Mouse (Mus musculus): ENCODE data around the gene Lamb1.

Lamb1 gene

DNA sequence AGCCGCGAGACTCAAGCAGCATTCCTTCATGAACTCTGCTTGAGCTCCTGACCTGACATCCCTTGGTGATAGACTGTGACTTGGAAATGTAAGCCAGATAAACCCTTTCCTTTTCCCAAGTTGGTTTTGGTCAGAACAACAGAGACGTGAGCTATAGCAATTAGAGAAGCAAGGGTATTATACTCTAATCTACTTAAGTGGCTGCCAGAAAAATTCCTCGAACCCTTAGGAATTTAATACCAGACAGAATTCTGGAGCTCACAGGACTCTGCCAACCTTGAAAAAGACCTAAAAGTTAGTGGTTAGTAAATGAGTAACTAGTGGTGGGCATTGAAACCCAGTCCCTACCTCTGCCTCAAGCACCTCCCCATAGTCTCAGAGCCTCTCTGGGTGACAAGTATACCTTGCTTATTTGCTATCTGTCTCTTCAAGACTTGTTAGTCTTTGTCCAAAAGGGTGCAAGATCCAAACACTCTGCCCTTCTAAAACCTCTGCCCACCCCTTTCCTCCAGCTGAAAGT is 18.6 kb downstream of the Lamb1 start:
- DNase-seq (ENCODE audit: low spot score), result no peak

GRCm38 (mm10) chr12:31289046-31289445 is 24.0 kb downstream of the Lamb1 start:
- DNase-seq (ENCODE audit: low spot score), result no peak

- DNase-seq (ENCODE audit: low spot score), result no peak
These were observed 25.9 kb downstream of the Lamb1 start for GRCm38 (mm10) chr12:31290951-31291350.

DNA sequence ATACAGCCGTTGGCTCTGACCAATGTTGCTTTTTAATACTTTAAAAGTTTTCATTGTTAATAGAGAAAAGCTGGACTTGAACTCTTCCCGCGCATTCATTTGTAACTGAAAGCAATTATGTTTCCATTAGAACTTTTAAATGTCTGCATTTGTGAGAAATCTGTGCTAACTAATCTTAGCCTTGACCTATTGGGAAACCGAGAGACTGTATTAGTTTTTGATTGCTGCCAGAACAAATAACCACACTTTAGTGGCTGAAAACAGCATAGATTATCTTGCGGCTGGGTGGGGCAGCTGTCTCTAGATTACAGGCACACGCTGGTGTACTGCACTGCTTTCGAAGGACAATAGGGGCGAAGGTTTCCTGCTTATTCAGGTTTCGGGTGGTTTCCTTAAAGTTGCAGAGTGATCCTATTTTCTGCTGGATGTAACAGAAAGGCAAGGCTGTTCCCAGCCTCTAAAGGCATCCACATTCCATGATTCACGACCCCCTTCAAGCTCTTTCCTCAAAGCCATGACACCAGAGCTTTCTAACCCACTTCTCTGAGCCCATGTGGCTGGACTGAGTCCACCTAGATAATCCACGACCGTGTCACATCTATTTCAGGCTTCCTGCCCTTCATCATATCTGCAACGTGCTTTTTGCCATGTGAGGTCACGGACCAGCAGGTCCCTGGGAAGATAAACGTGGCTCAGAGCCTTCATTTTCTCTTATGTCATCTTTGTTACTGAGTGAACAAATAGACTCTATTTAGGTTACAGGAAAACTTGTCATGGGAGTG is 28.5 kb downstream of the Lamb1 start:
- DNase-seq (ENCODE audit: low spot score), result no peak

DNA sequence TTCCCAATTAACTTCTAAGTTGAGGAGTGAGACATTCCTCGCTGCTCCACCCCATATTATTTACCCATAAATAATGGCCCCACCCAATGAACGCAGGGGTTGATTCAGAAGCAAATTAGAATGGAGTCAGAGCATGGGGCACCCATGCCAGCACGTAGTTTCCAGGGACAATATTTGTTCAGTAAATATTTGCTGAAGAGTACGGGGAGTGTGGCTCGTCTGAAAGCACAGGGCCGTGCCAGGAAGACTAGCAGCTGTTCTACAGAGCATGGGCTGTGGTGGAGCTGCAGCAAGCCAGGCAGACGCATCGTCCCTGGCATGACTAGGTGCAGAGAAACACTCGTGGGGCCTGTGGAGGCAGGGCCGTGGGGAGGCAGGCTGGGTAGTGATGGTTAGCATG is 29.5 kb downstream of the Lamb1 start:
- no peak for DNase-seq (ENCODE audit: low spot score)

DNA sequence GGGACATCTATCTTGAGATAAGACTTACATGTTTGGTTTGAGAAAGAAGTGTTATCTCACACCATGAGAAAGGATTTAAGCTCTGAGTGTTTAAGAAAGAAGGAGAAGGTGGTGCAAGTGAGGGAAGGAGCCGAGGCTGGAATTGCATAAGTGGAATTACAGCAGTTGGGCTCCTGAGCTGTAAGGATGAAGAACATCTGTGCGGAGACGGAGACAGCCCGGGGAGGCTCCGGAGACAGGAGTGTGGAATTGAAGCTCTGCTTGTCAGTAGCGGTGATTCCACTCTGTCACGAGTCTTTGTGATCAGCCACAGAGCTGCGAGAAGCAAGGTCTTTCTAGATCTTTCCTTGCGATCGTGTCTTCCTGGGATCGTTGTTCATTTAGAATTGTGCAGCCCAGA is 30.0 kb downstream of the Lamb1 start:
- no peak for DNase-seq (ENCODE audit: low spot score)

- no peak for DNase-seq (ENCODE audit: low spot score)
These were observed 30.5 kb downstream of the Lamb1 start for GRCm38 (mm10) chr12:31295505-31295904.

DNA sequence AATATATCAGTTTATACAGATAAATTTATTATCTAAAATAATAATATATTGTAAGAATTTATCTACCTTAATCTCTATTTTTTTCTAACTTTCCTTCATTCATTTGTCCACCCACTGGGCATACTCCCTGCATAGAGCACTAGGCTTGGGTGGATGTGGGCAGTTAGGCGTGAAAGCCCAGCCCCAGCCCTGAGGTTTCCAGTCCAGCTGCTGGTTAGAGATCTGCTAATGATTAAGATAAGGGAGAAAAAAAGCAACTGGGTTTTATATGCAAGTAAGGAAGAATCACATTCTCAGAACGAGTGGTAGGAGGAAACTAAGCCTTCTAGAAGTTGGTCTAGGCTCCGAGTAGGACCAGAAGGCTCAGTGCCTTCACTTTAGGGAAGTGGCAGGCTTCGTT is 31.1 kb downstream of the Lamb1 start:
- DNase-seq (ENCODE audit: low spot score), result no peak

DNA sequence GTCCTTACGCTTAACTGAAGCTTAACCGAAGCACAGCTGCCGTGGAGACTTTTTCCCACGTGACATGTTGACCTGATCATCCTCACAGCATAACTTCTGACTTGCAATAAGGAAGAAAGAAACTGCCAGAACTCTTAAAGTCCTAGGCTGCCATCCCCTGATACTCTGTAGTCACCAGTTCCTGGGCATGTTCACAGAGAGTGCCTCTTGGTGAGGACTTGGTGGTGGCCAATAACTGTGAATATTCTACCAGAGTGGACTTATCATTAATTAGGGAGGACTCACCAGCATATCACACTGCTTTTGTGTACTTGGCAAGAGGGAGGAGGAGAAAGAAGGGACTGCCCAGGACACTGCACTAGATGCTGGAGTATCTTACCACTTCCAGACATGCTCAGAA is 33.1 kb downstream of the Lamb1 start:
- DNase-seq (ENCODE audit: low spot score), result no peak

GRCm38 (mm10) chr12:31298530-31298929 is 33.5 kb downstream of the Lamb1 start:
- DNase-seq (ENCODE audit: low spot score), result no peak

GRCm38 (mm10) chr12:31299126-31299525 is 34.1 kb downstream of the Lamb1 start:
- no peak for DNase-seq (ENCODE audit: low spot score)

- DNase-seq (ENCODE audit: low spot score), result no peak
These were observed 34.7 kb downstream of the Lamb1 start for GRCm38 (mm10) chr12:31299676-31300197.

DNA sequence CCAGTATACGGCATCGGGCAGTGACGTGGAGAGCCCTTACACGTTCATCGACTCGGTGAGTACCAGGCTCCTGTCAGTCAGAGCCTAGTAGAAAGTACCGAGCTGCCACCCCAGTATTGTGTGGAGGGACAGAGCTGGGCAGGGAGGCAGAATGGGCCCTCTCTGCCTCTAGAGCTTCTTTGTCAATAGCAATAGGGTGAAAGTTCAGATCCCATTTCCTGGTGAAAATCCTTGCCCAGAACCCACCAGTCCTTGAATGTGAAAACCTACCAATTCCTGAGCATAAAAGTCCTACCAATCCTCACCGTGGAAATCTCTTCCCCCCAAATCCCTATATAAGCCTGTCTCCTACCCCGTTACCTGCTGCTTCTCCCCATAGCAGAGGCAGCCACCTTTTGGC is 35.2 kb downstream of the Lamb1 start:
- no peak for DNase-seq (ENCODE audit: low spot score)

- DNase-seq (ENCODE audit: low spot score), result no peak
These were observed 37.2 kb downstream of the Lamb1 start for GRCm38 (mm10) chr12:31302266-31302665.

- DNase-seq (ENCODE audit: low spot score), result no peak
These were observed 37.9 kb downstream of the Lamb1 start for GRCm38 (mm10) chr12:31302766-31303511.

GRCm38 (mm10) chr12:31306075-31306675 is 41.1 kb downstream of the Lamb1 start:
- DNase-seq (ENCODE audit: low spot score), result no peak

DNA sequence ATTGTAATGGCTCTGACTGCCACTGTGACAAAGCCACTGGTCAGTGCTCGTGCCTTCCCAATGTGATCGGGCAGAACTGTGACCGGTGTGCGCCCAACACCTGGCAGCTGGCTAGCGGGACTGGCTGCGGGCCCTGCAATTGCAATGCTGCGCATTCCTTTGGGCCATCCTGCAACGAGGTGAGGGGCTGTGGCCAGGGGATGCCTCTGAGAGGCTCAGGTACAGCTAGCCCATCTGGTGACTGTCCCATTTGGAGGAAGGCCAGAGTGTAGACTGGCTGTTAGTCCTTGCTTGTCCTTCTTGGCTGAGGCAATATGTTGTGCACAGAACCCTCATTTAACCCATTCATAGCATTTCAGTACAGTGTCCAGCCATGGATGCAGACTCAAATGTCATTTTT is 42.0 kb downstream of the Lamb1 start:
- no peak for DNase-seq (ENCODE audit: low spot score)

GRCm38 (mm10) chr12:31307756-31308155 is 42.7 kb downstream of the Lamb1 start:
- no peak for DNase-seq (ENCODE audit: low spot score)

DNA sequence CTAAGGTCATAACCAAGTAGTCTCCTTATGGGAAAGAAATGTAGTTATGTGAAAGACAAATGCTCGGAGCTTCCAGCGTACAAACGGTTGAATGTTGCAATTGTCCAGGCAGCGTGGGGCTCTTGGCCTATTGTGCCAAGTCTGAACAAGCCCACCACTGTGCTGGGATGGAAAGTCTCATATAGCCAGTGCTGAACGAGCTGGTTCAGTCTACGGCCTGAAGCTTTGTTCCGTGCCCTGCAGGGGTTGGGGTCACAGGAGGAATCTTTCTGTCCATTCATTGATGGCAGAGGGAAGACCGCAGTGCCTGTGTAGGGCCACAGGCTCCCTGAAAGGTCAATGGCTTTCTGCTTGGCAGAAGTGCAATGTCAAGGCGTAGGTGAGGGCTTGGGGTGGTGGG is 45.7 kb downstream of the Lamb1 start:
- DNase-seq (ENCODE audit: low spot score), result no peak

DNA sequence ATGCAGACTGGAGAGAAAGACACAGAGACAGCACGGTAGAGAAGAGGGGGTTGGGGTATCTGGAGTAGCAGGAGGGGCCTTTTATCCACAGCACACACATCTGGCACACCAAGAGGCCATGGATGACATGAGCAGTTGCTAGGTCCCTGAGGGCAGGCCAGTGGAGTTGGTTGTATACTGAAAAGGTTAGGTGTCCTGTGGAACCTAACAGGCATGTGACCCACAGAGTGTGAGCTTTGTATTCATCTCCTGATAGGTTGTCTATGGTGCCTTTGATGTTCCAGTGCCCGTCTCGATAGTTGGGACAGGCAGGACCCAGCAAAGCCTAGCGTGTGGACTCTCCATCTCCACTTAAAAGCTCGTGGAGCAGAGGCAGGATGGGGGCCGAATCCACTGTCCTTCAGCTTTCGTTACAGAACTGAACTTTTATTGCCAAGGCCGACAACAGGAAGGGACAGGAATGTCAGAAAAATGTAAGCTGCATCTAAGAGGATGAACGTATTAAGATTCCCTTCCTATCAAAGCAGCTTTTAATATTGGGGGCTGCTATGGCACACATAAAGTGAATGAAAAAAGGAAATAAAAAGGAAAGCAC is 46.7 kb downstream of the Lamb1 start:
- DNase-seq (ENCODE audit: low spot score), result no peak

DNA sequence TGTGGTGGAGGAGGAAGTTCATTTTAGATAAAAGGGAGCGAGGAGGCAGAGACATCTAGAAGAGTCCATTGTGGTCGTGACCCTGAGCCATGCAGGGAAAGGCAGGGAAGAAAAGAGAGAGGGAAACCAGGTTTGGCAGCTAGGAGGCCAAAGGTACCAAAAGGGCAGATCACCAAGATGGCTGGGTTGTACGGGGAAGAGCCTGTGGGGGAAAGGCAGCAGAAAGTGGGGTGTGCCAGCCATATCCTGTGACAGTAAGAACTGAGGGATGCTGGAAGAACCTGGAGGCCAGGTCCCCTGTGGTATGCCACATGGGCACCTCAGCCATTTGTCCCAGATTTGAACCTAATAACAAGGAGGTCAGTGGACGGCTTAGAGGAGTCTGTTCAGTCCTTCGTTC is 47.2 kb downstream of the Lamb1 start:
- no peak for DNase-seq (ENCODE audit: low spot score)

- no peak for DNase-seq (ENCODE audit: low spot score)
These were observed 48.1 kb downstream of the Lamb1 start for GRCm38 (mm10) chr12:31313136-31313535.

Measured in spleen, adult 12 weeks (tissue).